Mouse (Mus musculus) layer of hippocampus, postnatal 25 days (tissue): ENCODE measurements around the gene Polr2h. TPM values are rescaled to one million over a fixed set of nuclear protein-coding genes. Genes with fewer than 3 reads are reported as not detected.
A peak's percentile ranks its signal among the peaks of the same experiment; 100 is the strongest.

Source experiments
- DNase-seq, 2 experiments: peaks; one replicate each; pipeline ENCODE4 v3.0.0; 2022; ENCODE audit warnings: mixed read lengths in 2 of 2, low spot score in 1 of 2; ENCODE audit errors: extremely low spot score in 1 of 2
- total RNA-seq, 2 experiments: library from RNA; stranded (reverse); gene quantifications; 2 replicates each; pipeline ENCODE4 v1.2.3; 2021

Gene Polr2h
- total RNA-seq, 2 experiments from 2014 or later: 24.8 to 26.2 TPM

DNA sequence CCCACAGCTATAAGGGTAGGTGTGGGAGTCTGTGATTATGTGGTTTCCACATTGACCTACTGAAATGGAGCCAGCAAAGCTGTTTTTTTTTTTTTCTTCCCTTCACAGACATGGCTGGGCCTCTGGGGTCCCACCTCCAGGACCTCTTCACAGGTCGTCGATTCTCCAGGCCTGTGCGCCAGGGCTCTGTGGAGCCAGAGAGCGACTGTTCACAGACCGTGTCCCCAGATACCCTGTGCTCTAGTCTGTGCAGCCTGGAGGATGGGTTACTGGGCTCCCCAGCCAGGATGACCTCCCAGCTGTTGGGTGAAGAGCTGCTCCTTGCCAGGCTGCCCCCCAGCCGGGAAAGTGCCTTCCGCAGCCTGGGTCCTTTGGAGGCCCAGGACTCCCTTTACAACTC, 16.1 kb upstream of the Polr2h start:
- DNase-seq: no peak

GRCm38 (mm10) chr16:20701729-20702521, 15.5 kb upstream of the Polr2h start:
- no peak for DNase-seq

DNA sequence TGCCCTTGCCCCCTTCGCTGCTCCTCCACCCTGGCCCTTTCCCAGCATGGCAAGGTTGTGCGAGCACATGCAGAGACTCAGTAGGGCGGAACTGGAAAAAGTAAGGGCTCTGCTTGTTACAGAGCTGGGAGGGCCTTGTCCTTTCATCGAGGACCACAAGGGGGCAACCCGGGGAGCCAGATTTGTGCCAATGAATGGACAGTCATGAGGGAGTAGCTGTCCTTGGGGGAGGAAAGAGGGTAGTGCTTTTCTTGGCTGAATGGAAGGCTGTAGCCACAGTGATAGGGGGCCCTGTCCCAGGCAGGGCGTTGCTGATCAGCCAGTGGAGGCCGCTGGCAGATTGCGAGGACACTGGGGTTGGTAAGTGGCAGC, 15.0 kb upstream of the Polr2h start:
- no peak for DNase-seq

- no peak for DNase-seq
These were observed 14.4 kb upstream of the Polr2h start for GRCm38 (mm10) chr16:20703071-20703470.

GRCm38 (mm10) chr16:20703699-20704400, 13.6 kb upstream of the Polr2h start:
- no peak for DNase-seq

- no peak for DNase-seq
These were observed 11.7 kb upstream of the Polr2h start for GRCm38 (mm10) chr16:20705786-20706185.

DNA sequence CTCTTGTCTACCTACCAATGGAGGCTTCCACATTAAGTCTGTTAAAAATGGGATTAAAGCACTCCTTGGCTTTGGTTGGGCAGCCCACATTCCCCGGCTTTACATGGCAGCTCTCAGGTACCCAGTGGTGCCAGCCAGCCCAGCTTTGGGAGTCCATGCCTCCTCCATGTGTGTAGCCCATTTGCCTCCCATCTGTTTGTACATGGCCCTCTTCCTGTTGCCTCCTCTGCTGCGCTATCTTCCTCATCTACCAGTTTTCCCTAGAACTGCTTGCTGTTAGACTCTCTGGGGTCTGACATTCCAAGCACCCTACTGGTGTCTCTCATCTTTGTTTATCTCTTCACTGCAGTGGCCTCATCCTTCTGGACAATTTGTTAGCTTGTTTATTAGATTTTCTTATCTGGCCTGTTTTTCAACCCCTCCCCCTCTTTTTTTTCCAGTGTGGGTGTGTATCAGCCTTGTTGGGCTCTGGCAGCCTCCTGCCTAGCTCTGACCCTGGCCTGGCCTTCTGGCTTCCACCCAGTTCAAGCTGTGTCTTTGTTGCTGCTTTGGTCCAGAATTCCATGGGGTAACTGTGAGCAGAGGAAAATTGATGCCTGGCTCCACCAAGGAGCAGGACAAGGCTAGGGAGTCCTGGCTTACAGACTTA, 10.9 kb upstream of the Polr2h start:
- no peak for DNase-seq

- DNase-seq: no peak
These were observed 9.1 kb upstream of the Polr2h start for GRCm38 (mm10) chr16:20708220-20708938.

- DNase-seq: peak in 1 of 2 experiments; percentile 71
These were observed 8.3 kb upstream of the Polr2h start for GRCm38 (mm10) chr16:20708939-20709734.

GRCm38 (mm10) chr16:20710370-20710769, 7.1 kb upstream of the Polr2h start:
- no peak for DNase-seq

GRCm38 (mm10) chr16:20710810-20711209, 6.7 kb upstream of the Polr2h start:
- no peak for DNase-seq

GRCm38 (mm10) chr16:20712190-20712589, 5.3 kb upstream of the Polr2h start:
- no peak for DNase-seq

DNA sequence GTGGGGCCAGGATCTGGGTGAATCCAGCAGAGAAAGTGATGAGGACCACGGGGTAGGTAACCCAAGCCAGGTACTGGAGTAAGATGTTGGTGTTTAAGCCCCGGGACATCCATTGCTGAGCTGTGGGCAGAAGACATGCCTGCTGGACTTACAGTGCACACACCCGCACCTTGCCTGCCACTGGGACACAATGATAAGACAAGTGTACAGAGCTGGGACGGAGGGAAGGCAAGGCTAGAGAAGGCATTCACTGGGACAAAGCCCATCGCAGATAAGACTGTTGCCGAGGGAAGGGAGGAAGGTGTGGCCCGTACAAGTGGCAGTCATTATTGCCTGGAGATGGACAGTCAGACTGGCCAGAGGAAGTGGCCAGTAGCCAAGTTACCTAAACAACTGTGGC, 4.6 kb upstream of the Polr2h start:
- DNase-seq: no peak

- DNase-seq: no peak
These were observed 3.0 kb upstream of the Polr2h start for GRCm38 (mm10) chr16:20714307-20715080.

- DNase-seq: no peak
These were observed 2.3 kb upstream of the Polr2h start for GRCm38 (mm10) chr16:20715161-20715560.

- DNase-seq: no peak
These were observed 1.9 kb upstream of the Polr2h start for GRCm38 (mm10) chr16:20715566-20715965.

- DNase-seq: peak; percentile 68 to 83
These were observed 1.3 kb upstream of the Polr2h start for GRCm38 (mm10) chr16:20715976-20716840.

DNA sequence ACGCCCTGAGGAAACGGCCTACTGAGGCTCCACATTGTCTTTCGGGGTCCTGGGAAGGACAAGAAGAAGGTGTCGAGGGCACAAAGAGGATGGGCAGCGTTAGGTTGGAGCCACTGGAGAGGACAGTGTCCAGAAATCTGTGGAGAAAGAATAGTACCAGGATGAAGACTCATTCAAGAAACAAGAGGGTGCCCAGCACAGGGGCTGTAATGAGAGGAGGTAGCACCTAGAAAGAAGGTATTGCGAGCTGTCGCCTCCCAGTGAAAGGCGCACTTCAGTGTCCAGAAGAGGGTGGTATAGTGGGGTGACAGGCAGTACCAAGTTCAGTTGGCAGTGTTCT, 654 bp upstream of the Polr2h start:
- no peak for DNase-seq
